Mouse (Mus musculus) cortical plate, adult 2 months (tissue): ENCODE results near the gene Mkln1.

Source experiments
- CTCF ChIP-seq: fragments of 200-500 bp; IDR thresholded peaks from 2 replicates; pipeline ENCODE4 v1.5.1; 2011; ENCODE audit warnings: mild to moderate bottlenecking, control low read depth, low read length; ENCODE audit not compliant: insufficient read depth; ENCODE audit errors: extremely low read depth
- POLR2A ChIP-seq: fragments of 200-500 bp; IDR thresholded peaks from 2 replicates; pipeline ENCODE4 v1.6.1; 2011; ENCODE audit warnings: mild to moderate bottlenecking, low read length, control low read depth; ENCODE audit not compliant: insufficient read depth; ENCODE audit errors: extremely low read depth

DNA sequence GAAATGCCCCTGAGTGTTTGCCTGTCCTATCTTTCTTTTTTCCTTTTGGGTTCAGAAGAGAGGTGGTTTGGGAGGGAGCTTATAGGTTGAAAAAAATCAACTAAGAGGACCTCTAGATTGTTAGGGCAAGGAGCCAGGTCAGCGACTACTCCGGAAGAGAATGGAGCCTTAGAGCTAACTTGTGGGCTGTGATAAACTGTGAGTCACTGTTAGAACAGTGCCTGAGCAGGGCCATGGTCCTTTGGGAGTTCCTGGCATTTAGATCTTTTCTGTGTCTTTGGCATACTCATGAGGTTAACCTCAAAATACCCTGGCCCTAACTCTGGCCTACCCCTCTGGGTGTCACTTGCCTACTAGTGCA lies 119.8 kb downstream of the Mkln1 start:
- TF ChIP-seq CTCF (no peak), POLR2A (no peak)
